Mouse (Mus musculus) neural tube, embryonic 15.5 days (tissue): ENCODE data around the gene Uqcrc1. TPM values are rescaled to one million over a fixed set of nuclear protein-coding genes. Genes with fewer than 3 reads are reported as not detected.

Source experiments
- microRNA counts: library from miRNA; unstranded; fragments of <30 nt; microRNA quantifications from one replicate; lab custom pipeline; 2016
- microRNA-seq: library from miRNA; unstranded; fragments of <30 nt; microRNA quantifications from one replicate; pipeline ENCODE4, GENCODE M21; 2017
- polyA plus RNA-seq: library from polyadenylated mRNA; unstranded; fragments of >200 nt; fragmentation: Nextera tagmentation; extraction: Ambion mirVana; gene quantifications from 2 replicates; pipeline ENCODE4 v1.2.1, GENCODE M21; 2015

The Uqcrc1 gene
- polyA plus RNA-seq, 1 experiment from 2014 or later, result 511 TPM

MicroRNAs within 50 kb of the gene (microRNA counts, 519-probe panel; counts per million panel counts)
- microRNA mmu-miR-711 (lab: Ali Mortazavi, UCI), result not detected

Small RNA genes lying within 50 kb of the gene (microRNA-seq; reads per million reads assigned to microRNA genes)
- gene Mir711, result not detected

Other genes with a start within 250 kb of the Uqcrc1 start
- 50.6 and 59.5 TPM in 2 replicates for gene Prkar2a, start 247.3 kb upstream of the Uqcrc1 start, polyA plus RNA-seq
- 187 and 210 TPM in 2 replicates for gene Ip6k2, start 152.8 kb upstream of the Uqcrc1 start, polyA plus RNA-seq
- gene Nckipsd, start 128.3 kb upstream of the Uqcrc1 start, polyA plus RNA-seq, result 33.3 and 40.0 TPM in 2 replicates
- gene Celsr3, start 110.3 kb upstream of the Uqcrc1 start, polyA plus RNA-seq, result 8.2 and 10.8 TPM in 2 replicates
- 16.8 and 18.6 TPM in 2 replicates for gene Slc26a6, start 83.3 kb upstream of the Uqcrc1 start, polyA plus RNA-seq
- 0.32 TPM in 1 of 2 replicates, not detected in the other for gene Tmem89, start 22.0 kb upstream of the Uqcrc1 start, polyA plus RNA-seq
- gene Col7a1, start 17.0 kb downstream of the Uqcrc1 start, polyA plus RNA-seq, result 1.8 and 2.8 TPM in 2 replicates
- not detected in 2 replicates for gene Ucn2, start 49.4 kb downstream of the Uqcrc1 start, polyA plus RNA-seq
- 26.3 and 30.1 TPM in 2 replicates for gene Pfkfb4, start 55.1 kb downstream of the Uqcrc1 start, polyA plus RNA-seq
- 78.4 and 93.0 TPM in 2 replicates for gene Shisa5, start 101.9 kb downstream of the Uqcrc1 start, polyA plus RNA-seq
- gene Trex1, start 123.1 kb downstream of the Uqcrc1 start, polyA plus RNA-seq, result 13.9 and 15.6 TPM in 2 replicates
- gene Atrip, start 137.5 kb downstream of the Uqcrc1 start, polyA plus RNA-seq, result 32.8 TPM in 2 replicates
- 12.2 and 13.7 TPM in 2 replicates for gene Ccdc51, start 145.9 kb downstream of the Uqcrc1 start, polyA plus RNA-seq
- gene Tma7, start 146.0 kb downstream of the Uqcrc1 start, polyA plus RNA-seq, result 678 and 752 TPM in 2 replicates
- gene Plxnb1, start 158.8 kb downstream of the Uqcrc1 start, polyA plus RNA-seq, result 11.6 and 13.7 TPM in 2 replicates
- gene Fbxw21, start 225.4 kb downstream of the Uqcrc1 start, polyA plus RNA-seq, result not detected in 2 replicates